Mouse (Mus musculus): ENCODE data around the gene Naf1. TPM values are rescaled to one million over a fixed set of nuclear protein-coding genes. Genes with fewer than 3 reads are reported as not detected.

Naf1 gene
- polyA plus RNA-seq (2012; rRNA removed), result 8.5 and 10.8 TPM in 2 replicates

DNA sequence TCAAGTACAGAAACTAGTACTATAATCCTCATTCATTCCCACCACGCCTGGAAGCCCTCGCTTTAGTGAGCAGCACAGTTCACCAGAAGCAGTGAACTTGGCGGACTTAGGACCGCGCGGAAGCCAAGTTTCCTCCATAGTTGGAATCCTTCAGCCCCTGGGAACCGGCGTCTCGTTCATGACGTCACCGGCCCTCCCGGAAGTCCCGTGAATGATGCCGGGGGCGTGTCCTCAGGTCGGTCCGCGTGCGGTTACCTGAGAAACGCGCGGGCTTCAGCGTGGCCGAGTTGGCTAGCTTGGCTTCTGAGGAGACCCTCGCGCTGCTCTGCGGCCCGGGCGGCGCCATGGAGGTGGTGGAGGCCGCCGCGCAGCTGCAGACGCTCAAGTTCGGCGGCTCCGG, at the start of gene Naf1:
Gene Naf1 (plus strand): TSS at position 195 of the 400 bp plus-strand sequence.

Other genes starting within 250 kb of the Naf1 start
- 0.04 and 0.09 TPM in 2 replicates for gene Npy5r, start 172.1 kb upstream of the Naf1 start, polyA plus RNA-seq (2012; rRNA removed)
- 0.80 and 1.3 TPM in 2 replicates for gene Npy1r, start 163.0 kb upstream of the Naf1 start, polyA plus RNA-seq (2012; rRNA removed)

Data from central nervous system, embryonic 11.5 days (tissue).